ENCODE assay signal across 9 mouse cellular contexts in the genomic region with DNA sequence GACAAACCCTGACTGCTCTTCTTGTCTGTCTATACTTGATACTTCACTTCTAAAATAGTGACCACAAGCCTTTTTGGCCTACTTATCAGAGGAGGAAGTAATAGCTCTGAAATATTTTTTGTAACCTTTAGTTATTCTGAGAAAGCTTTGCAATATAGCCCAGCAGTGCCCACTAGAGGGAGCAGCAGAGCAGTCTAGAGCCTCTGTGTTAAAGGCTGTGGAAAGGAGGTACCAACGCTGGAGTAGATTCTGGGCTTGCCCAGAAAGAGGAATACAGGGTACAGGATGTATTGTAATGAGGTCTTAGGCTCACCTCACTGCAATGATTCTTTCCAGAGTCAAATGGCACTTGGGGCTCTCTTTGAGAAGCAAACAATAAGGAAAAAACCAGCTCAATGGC.
DNase-seq lines count a peak whose midpoint lies in the region; ATAC-seq lines count a peak whose summit lies in the region.
"Had no signal": no experiment of that assay in that cellular context is flagged by ENCODE, and none has a peak within 500 bp of the region (broad histone marks: within the 10 kb centered on the region; RNA-seq: fewer than 3 reads in every experiment).

No protein-coding gene starts in this region.

- no peaks in the 10 kb centered on the region for H3K9me3 ChIP-seq in heart, embryonic 12.5 days (replicated peaks)
- no peaks in the 10 kb centered on the region for H3K9me3 ChIP-seq in embryonic facial prominence, embryonic 11.5 days (replicated peaks; ENCODE audit: control insufficient read depth, low read length)
- no peaks in the 10 kb centered on the region for H3K9me3 ChIP-seq in hindbrain, embryonic 14.5 days (ENCODE audit: control insufficient read depth, low read length)
- no peaks in the 10 kb centered on the region for H3K9me3 ChIP-seq in neural tube, embryonic 11.5 days (ENCODE audit: control insufficient read depth, low read length)
- H3K9me3 ChIP-seq: liver, embryonic 13.5 days had no signal

- no peak overlapping the region for H3K4me3 ChIP-seq in heart, embryonic 12.5 days
- no peak overlapping the region for H3K4me3 ChIP-seq in embryonic facial prominence, embryonic 11.5 days (ENCODE audit: low read depth, low read length)
- H3K4me3 ChIP-seq in hindbrain, embryonic 14.5 days (replicated peaks; ENCODE audit: low read length), result no peak overlapping the region
- no peak overlapping the region for H3K4me3 ChIP-seq in neural tube, embryonic 11.5 days (ENCODE audit: low read depth, low read length)
- H3K4me3 ChIP-seq: liver, embryonic 13.5 days had no signal

- H3K9ac ChIP-seq in heart, embryonic 12.5 days, result no peak overlapping the region
- no peak overlapping the region for H3K9ac ChIP-seq in embryonic facial prominence, embryonic 11.5 days (replicated peaks; ENCODE audit: low read length)
- no peak overlapping the region for H3K9ac ChIP-seq in hindbrain, embryonic 14.5 days
- no peak overlapping the region for H3K9ac ChIP-seq in neural tube, embryonic 11.5 days (ENCODE audit: low read length)
- H3K9ac ChIP-seq: liver, embryonic 13.5 days had no signal

- WGBS in heart, embryonic 12.5 days, result 13% methylated on average over 1 of the region's 1 CpGs
- WGBS in embryonic facial prominence, embryonic 11.5 days, result 7% methylated on average over 1 of the region's 1 CpGs
- 4% methylated on average over 1 of the region's 1 CpGs for WGBS in hindbrain, embryonic 14.5 days
- 11% methylated on average over 1 of the region's 1 CpGs for WGBS in neural tube, embryonic 11.5 days

- no peak for ATAC-seq in heart, embryonic 12.5 days (ENCODE audit: insufficient number of reproducible peaks, low FRiP score)
- ATAC-seq in embryonic facial prominence, embryonic 11.5 days (replicated peaks; ENCODE audit: insufficient number of reproducible peaks, low FRiP score, low TSS enrichment, low read depth), result no peak
- peak; percentile 73 for ATAC-seq in hindbrain, embryonic 14.5 days (ENCODE audit: low FRiP score)
- peak; percentile 77 for ATAC-seq in neural tube, embryonic 11.5 days (ENCODE audit: insufficient read depth, low FRiP score, low TSS enrichment)

- H3K4me2 ChIP-seq in heart, embryonic 12.5 days, result no peak overlapping the region
- no peak overlapping the region for H3K4me2 ChIP-seq in embryonic facial prominence, embryonic 11.5 days (ENCODE audit: low read depth, low read length)
- H3K4me2 ChIP-seq in hindbrain, embryonic 14.5 days (replicated peaks), result no peak overlapping the region
- no peak overlapping the region for H3K4me2 ChIP-seq in neural tube, embryonic 11.5 days (ENCODE audit: low read depth)
- H3K4me2 ChIP-seq: liver, embryonic 13.5 days had no signal

- no peaks in the 10 kb centered on the region for H3K36me3 ChIP-seq in heart, embryonic 12.5 days
- H3K36me3 ChIP-seq in embryonic facial prominence, embryonic 11.5 days (replicated peaks; ENCODE audit: control insufficient read depth, insufficient read depth, low read depth, low read length), result no peaks in the 10 kb centered on the region
- no peaks in the 10 kb centered on the region for H3K36me3 ChIP-seq in hindbrain, embryonic 14.5 days (replicated peaks; ENCODE audit: control insufficient read depth, insufficient read depth)
- no peaks in the 10 kb centered on the region for H3K36me3 ChIP-seq in neural tube, embryonic 11.5 days (ENCODE audit: control insufficient read depth, insufficient read depth, low read length)
- H3K36me3 ChIP-seq: liver, embryonic 13.5 days had no signal

- H3K27ac ChIP-seq in heart, embryonic 12.5 days (ENCODE audit: poor library complexity, severe bottlenecking), result no peak overlapping the region
- H3K27ac ChIP-seq in embryonic facial prominence, embryonic 11.5 days (replicated peaks; ENCODE audit: low read depth, low read length), result no peak overlapping the region
- peak overlapping the region; percentile 67 for H3K27ac ChIP-seq in hindbrain, embryonic 14.5 days
- H3K27ac ChIP-seq in neural tube, embryonic 11.5 days (ENCODE audit: low read depth, low read length), result peak overlapping the region; percentile 63; the same call in 1 of the 2 replicates
- H3K27ac ChIP-seq: liver, embryonic 13.5 days had no signal

- H3K4me1 ChIP-seq in heart, embryonic 12.5 days (replicated peaks), result peaks cover 6% of the 10 kb centered on the region; the same call in 1 of the 2 replicates
- 0 out of 2 replicates have a peak, but pooled peaks cover 3% of the 10 kb centered on the region for H3K4me1 ChIP-seq in embryonic facial prominence, embryonic 11.5 days (ENCODE audit: control insufficient read depth, insufficient read depth, low read length)
- H3K4me1 ChIP-seq in hindbrain, embryonic 14.5 days (replicated peaks; ENCODE audit: control insufficient read depth, insufficient read depth, low read length), result 0 out of 2 replicates have a peak, but pooled peaks cover 5% of the 10 kb centered on the region
- H3K4me1 ChIP-seq in neural tube, embryonic 11.5 days (ENCODE audit: control insufficient read depth, insufficient read depth, low read length), result peaks cover 5% of the 10 kb centered on the region; the same call in 1 of the 2 replicates
- H3K4me1 ChIP-seq: liver, embryonic 13.5 days had no signal

- intact Hi-C loops in heart, postnatal 10 days (cut with DNase I), result loop anchor here (1.0 to 10.0 kb wide), 2 partner anchors 78 to 366 kb away; no protein-coding TSS in a partner anchor
- intact Hi-C loops in left cerebral cortex, postnatal 14 days (cut with DNase I), result no loop called here

- DNase-seq in heart, postnatal 10 days, result peak; percentile 48 to 73
- peak; percentile 74 for DNase-seq in adrenal gland, postnatal 14 days
- peak; percentile 84 for DNase-seq in embryonic facial prominence, embryonic 11.5 days (ENCODE audit: low spot score)
- peak; percentile 93 for DNase-seq in hindbrain, embryonic 14.5 days (ENCODE audit: low spot score)
- peak; percentile 78 to 90 for DNase-seq in left cerebral cortex, postnatal 14 days (ENCODE audit: low spot score in 2 of 2)
- peak; percentile 74 for DNase-seq in neural tube, embryonic 11.5 days (ENCODE audit: low spot score)
- peak; percentile 45 for DNase-seq in urinary bladder, postnatal 25 days (ENCODE audit: low spot score)
- DNase-seq: liver, embryonic 13.5 days had no signal

- no peaks in the 10 kb centered on the region for H3K27me3 ChIP-seq in heart, embryonic 12.5 days (replicated peaks)
- no peaks in the 10 kb centered on the region for H3K27me3 ChIP-seq in embryonic facial prominence, embryonic 11.5 days (ENCODE audit: control insufficient read depth, insufficient read depth, low read length)
- no peaks in the 10 kb centered on the region for H3K27me3 ChIP-seq in hindbrain, embryonic 14.5 days (ENCODE audit: control insufficient read depth, insufficient read depth, low read length)
- H3K27me3 ChIP-seq in neural tube, embryonic 11.5 days (ENCODE audit: control insufficient read depth, insufficient read depth, low read length), result no peaks in the 10 kb centered on the region
- H3K27me3 ChIP-seq: liver, embryonic 13.5 days had no signal

Comparison
In these comparisons a context has a peak if more than half of its experiments do, and no peak if none do; other contexts are left out.
1. ATAC-seq: peak in hindbrain, embryonic 14.5 days (single experiment) and neural tube, embryonic 11.5 days (single experiment); none in heart, embryonic 12.5 days (single experiment) and embryonic facial prominence, embryonic 11.5 days (single experiment).
2. H3K27ac ChIP-seq: peak in hindbrain, embryonic 14.5 days (single experiment) and neural tube, embryonic 11.5 days (single experiment); none in heart, embryonic 12.5 days (single experiment) and embryonic facial prominence, embryonic 11.5 days (single experiment).
3. Peak in every context shown above with its lines, with median percentiles within 50 percentile points of each other: DNase-seq.